Mouse (Mus musculus) kidney, adult 2 months (tissue): ENCODE data around the gene Mip. TPM values are rescaled to one million over a fixed set of nuclear protein-coding genes. Genes with fewer than 3 reads are reported as not detected.
"Not testable (repeated sequence)": the region's sequence is repeated elsewhere in the genome, so short reads cannot be mapped to it uniquely, and the experiment has no call there.

Source experiments
- DNase-seq: peaks from one replicate; pipeline ENCODE4 v3.0.0; 2021
- H3K27ac ChIP-seq: fragments of 200-500 bp; 2 replicates; pipeline ENCODE4 v1.5.1; 2012; ENCODE audit warnings: low read depth, low read length, control low read depth, inconsistent platforms; ENCODE audit not compliant: insufficient read depth
- H3K27me3 ChIP-seq: fragments of 200-500 bp; replicated peaks from 2 replicates; pipeline ENCODE4 v1.6.1; 2012; ENCODE audit warnings: mild to moderate bottlenecking, moderate library complexity, low read length, inconsistent platforms; ENCODE audit not compliant: control insufficient read depth, insufficient read depth
- H3K36me3 ChIP-seq: fragments of 200-500 bp; 2 replicates; pipeline ENCODE4 v1.6.1; 2012; ENCODE audit warnings: mild to moderate bottlenecking, moderate library complexity, low read length, inconsistent platforms; ENCODE audit not compliant: control insufficient read depth, insufficient read depth
- H3K4me1 ChIP-seq: fragments of 200-500 bp; 2 replicates; pipeline ENCODE4 v1.6.1; 2011; ENCODE audit warnings: low read length; ENCODE audit not compliant: control insufficient read depth, insufficient read depth
- H3K4me3 ChIP-seq: fragments of 200-500 bp; 2 replicates; pipeline ENCODE4 v1.5.1; 2011; ENCODE audit warnings: mild to moderate bottlenecking, low read depth, low read length, control low read depth; ENCODE audit not compliant: insufficient read depth
- CTCF ChIP-seq: fragments of 200-500 bp; conservative IDR thresholded peaks from 2 replicates; pipeline ENCODE4 v1.5.1; 2011; ENCODE audit warnings: low read depth, mild to moderate bottlenecking, control low read depth, low read length, moderate library complexity, mixed read lengths; ENCODE audit not compliant: insufficient read depth, insufficient read length
- POLR2A ChIP-seq: fragments of 200-500 bp; IDR thresholded peaks from one replicate; pipeline ENCODE4 v1.6.1; 2011; ENCODE audit warnings: low read depth, low read length, control low read depth
- WGBS: fragments of 180-500 bp; shearing (Covaris S2); methylation state at CpG from one replicate; pipeline ENCODE4 v1.1.7; 2018; 5-methylcytosine and 5-hydroxymethylcytosine counted together
- polyA plus RNA-seq: library from polyadenylated mRNA; depleted of rRNA; stranded (reverse); fragments of >200 nt; gene quantifications from 2 replicates; pipeline ENCODE4 v1.2.3, GENCODE M21; 2012

The Mip gene
- polyA plus RNA-seq, 1 experiment = not detected

DNA sequence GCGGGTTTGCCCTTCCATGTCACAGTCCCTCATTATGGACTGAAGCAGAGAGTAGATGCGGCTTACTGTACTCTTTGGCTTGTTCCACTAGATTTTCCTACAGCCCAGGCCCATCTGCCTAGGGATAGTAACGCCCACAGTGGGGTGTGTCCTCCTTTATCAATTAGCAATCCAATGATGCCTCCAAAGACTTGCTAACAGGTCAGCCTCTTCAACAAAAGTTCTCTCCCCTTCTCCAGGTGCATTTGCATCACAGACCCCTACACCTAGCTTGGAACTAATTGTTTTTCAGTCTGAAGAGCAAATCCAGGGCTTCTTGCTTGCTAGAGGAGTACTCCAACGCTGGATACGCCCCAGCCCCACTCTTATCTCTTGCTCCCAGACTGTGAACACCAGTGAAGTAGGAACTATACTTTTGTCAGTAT is 38.4 kb upstream of the Mip start:
- no peaks in the 10 kb centered on the region for H3K27me3 ChIP-seq
- no peak for TF ChIP-seq CTCF
- no peak for TF ChIP-seq POLR2A
- no peaks in the 10 kb centered on the region for H3K4me1 ChIP-seq
- no peak overlapping the region for H3K27ac ChIP-seq
- H3K4me3 ChIP-seq = no peak overlapping the region
- 77% methylated on average over 5 of the region's 5 CpGs for WGBS
- DNase-seq = no peak
- H3K36me3 ChIP-seq = no peaks in the 10 kb centered on the region

DNA sequence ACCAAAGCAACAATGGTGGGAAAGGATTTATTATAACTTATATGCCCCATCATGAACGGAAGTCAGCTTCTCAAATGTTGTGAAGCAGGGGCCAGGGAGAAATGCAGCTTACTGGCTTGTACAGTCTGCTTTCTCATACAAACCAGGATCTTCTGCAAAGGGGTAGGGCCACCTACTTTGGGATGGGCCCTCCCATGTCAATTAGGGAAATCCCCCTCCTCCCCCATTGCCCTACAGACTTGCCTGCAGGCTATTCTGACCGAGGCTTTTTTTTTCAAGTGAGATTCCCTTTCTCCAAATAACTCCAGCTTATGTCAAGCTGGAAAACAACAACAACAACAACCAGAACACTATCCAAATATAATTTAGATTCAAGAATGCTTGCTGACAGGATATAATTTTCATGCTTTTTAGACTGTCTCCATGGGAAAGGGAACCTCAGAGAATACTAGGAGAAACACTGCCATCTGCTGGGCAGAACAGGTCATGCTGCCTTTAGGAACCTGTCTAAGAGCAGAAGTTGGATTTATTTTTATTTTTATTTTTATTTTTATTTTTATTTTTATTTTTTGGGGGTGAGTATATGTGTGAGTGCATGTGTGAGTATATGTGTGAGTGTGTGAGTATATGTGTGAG is 37.3 kb upstream of the Mip start:
- Histone ChIP-seq H3K36me3 (no peaks in the 10 kb centered on the region), H3K27me3 (no peaks in the 10 kb centered on the region), H3K4me1 (no peaks in the 10 kb centered on the region), H3K4me3 (no peak overlapping the region), H3K27ac (no peak overlapping the region)
- TF ChIP-seq POLR2A (no peak), CTCF (peak; percentile 48)
- WGBS = 46% methylated on average over 2 of the region's 2 CpGs
- peak; percentile 81 for DNase-seq

DNA sequence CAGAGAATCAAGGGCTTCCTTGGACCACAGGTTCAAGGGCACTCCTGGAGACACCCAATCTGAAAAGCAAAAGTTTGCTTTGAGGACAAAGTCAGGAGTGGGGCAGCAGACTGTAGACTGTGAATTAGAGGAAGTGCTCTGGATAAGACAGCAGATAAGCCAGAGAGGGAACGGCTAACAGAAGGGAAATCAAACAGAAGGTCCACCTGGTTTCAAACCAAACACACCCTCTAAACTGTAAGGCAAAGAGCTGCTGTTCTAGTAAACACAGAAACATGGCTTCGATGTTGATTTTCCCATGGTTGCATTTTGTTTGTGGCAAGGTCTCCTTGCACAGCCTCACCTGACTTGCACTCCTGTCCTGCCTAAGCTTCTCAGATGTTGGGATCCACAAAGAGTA is 34.2 kb upstream of the Mip start:
- TF ChIP-seq POLR2A (no peak), CTCF (no peak)
- Histone ChIP-seq H3K36me3 (no peaks in the 10 kb centered on the region), H3K4me3 (no peak overlapping the region), H3K4me1 (0 out of 2 replicates have a peak, but pooled peaks cover 4% of the 10 kb centered on the region), H3K27ac (no peak overlapping the region), H3K27me3 (no peaks in the 10 kb centered on the region)
- WGBS = 84% methylated on average over 2 of the region's 2 CpGs
- DNase-seq = no peak

- WGBS = 83% methylated on average over 3 of the region's 3 CpGs
- H3K36me3 ChIP-seq, H3K27me3 ChIP-seq, DNase-seq, H3K4me1 ChIP-seq, H3K4me3 ChIP-seq, H3K27ac ChIP-seq: not testable (repeated sequence)
Observed at GRCm38 (mm10) chr10:128192030-128192766, 33.4 kb upstream of the Mip start.

DNA sequence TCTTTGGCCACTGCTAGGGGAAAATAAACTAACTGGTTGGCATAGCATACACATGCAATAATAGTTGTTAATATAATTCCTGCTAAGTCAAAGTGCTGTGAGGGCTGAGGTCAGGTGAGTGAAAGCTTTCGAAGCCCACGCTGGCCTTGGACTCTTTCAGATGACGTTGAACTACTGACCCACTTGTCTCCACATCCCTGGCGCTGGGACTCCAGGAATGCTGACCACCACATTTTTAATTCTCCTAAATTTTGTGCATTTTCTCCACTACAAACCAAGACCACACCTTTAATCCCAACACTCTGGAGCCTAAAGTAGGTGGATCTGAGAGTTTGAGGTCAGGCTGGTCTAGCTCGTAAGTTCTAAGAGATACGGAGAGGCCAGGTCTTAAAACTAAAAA is 32.5 kb upstream of the Mip start:
- TF ChIP-seq POLR2A = no peak
- TF ChIP-seq CTCF = no peak
- no peaks in the 10 kb centered on the region for H3K27me3 ChIP-seq
- DNase-seq = no peak
- 95% methylated on average over 6 of the region's 6 CpGs for WGBS
- H3K27ac ChIP-seq = no peak overlapping the region
- H3K36me3 ChIP-seq = no peaks in the 10 kb centered on the region
- H3K4me3 ChIP-seq = no peak overlapping the region
- 0 out of 2 replicates have a peak, but pooled peaks cover 4% of the 10 kb centered on the region for H3K4me1 ChIP-seq

DNA sequence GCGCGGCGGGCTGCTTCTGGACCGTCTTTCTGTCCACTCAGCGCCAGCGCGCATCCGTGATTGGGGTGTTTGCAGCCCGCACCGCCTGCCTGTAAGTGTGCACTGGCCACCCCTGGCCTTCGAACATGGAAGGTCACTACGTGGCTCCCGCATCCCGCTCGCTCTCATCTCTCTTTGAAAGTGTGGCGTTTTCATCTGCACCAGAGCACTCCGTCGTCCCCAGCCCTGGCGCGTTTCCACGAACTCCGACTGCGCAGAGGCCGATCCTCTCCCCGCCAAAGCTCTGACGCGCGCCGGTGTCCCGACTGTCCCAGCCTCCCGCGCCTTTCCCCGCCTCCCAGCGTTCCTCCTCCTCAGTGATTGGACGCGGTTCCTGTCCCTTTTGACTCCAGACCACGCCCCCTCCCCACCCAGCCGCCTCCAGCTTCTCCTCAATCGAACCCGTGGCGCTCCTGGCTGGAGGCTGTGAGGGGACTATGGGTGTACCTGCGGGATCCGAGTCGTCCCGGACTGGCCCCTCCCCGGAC is 31.6 kb upstream of the Mip start, which contains the start of gene Gls2:
Gene Gls2 (plus strand): TSS at position 434 of the 527 bp plus-strand sequence.
- peak; percentile 98 for DNase-seq
- no peak for TF ChIP-seq CTCF
- no peak for TF ChIP-seq POLR2A
- Histone ChIP-seq H3K36me3 (no peaks in the 10 kb centered on the region), H3K27ac (no peak within 1 kb of the TSS), H3K4me3 (peak within 1 kb of the TSS; percentile 55), H3K27me3 (no peaks in the 10 kb centered on the region), H3K4me1 (0 out of 2 replicates have a peak, but pooled peaks cover 4% of the 10 kb centered on the region)
- 1% methylated on average over 46 of the region's 46 CpGs for WGBS
